Mouse (Mus musculus): Measurements from ENCODE around the gene Tbx1.
"Not testable (repeated sequence)": the region's sequence is repeated elsewhere in the genome, so short reads cannot be mapped to it uniquely, and the experiment has no call there.

Tbx1 gene

DNA sequence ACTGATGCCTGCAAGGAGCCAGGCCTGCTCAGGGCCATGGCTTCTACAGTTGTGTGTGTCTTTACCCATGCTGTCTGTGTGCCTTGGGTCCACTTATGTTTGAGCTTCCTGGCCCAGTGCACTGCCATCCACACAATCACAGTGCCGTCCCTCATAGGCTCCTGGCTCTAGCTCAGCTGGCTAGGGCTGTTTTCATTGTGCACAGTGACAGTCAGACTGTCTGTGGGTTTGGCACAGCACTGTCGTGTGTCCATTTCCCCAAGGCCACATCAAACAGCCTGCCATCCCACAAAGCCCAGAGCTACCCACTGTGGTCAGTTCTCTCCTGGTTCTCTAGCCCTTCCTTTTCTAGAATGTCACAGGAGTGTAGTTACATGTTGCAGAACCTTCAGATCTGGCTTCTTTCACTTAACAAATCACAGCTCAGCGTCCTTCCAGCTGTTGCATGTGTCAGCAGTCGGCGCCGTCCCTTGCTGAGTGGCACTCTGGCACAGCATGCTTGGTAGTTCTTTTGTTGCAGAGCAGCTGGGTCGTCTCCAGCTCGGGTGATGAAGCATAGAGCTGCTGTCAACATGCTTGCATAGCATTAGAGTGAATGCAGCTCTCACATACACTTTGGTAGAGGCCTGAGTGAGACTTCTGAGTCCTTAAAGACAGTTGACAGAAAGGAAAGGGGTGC lies 47.2 kb downstream of the Tbx1 start:
- no peak for DNase-seq

DNA sequence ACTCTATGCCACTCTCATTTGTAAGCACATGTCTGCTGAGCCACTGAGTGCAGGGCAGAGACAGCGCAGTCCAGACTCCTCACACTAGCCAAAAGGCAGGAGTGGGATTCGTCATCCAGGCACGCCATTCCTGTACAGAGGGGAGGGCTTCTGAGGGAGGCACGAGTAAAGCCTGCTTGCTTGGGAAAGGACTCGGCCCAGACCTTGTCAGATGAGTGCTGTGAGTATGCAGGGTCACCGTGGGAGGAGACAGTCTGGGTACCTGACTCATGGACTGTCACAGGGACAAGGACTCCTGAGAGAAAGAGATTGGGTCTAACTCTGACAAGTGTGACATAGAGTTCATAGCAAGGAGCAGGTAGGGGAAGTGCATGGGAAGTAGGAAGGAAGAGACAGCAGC lies 51.2 kb downstream of the Tbx1 start:
- no peak for DNase-seq

DNA sequence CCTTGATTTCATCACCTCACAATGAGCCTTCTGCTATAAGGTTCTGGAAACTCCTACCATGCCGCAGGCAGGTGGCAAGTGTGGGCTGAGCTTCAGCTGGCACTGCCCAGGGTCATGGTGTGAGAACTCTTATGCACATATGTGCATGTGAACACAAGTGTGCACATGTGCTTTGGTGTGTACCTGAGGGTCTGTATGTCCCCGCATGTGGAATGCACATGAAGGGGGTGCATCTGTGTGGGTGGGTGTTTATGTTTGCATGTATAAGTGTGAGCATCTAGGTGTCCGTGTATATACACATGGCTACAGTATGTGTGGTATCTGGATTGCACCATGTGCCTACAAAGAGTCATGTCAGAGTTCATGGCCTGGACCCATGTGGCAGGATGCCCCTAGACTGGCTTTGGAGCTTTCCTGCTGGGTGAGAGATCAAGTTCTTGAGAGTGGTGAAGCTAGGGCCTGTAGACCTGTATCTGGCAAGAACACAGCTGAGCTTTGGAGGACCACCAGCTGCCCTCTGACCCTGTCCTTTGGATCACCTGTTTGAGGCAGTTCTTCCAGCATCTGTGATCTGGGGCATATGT lies 53.0 kb downstream of the Tbx1 start:
- DNase-seq: no peak

DNA sequence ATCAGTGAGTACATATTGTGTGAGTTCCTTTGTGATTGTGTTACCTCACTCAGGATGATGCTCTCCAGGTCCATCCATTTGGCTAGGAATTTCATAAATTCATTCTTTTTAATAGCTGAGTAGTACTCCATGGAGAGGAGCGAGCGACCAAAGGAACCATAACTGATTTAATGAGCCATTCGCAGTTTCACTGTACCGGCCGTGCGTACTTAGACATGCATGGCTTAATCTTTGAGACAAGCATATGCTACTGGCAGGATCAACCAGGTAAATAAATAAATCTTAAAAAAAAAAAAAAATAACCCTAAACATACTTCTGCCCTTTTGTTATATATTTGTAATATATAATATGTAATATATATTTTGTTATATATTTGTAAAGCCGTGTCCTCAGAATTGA lies 57.4 kb downstream of the Tbx1 start:
- not testable (repeated sequence) for DNase-seq

Data from cerebellum, postnatal 36 days (tissue).